Mouse (Mus musculus) forebrain, embryonic 15.5 days (tissue): ENCODE results near the gene Heatr6. TPM values are rescaled to one million over a fixed set of nuclear protein-coding genes. Genes with fewer than 3 reads are reported as not detected.

ENCODE experiments used
- ATAC-seq: fragments of 200-750 bp; cut with Nextera tagmentation; replicated peaks from 2 replicates; pipeline ENCODE4 v1.8.0; 2017; ENCODE audit warnings: mild to moderate bottlenecking, moderate TSS enrichment, moderate library complexity
- H3K27ac ChIP-seq: fragments of 300-500 bp; sonication (generic); replicated peaks from 2 replicates; pipeline ENCODE4 v1.5.1; 2015; ENCODE audit warnings: mild to moderate bottlenecking, inconsistent platforms
- H3K27me3 ChIP-seq: fragments of 300-500 bp; sonication (generic); 2 replicates; pipeline ENCODE4 v1.6.1; 2015; ENCODE audit warnings: inconsistent platforms
- H3K36me3 ChIP-seq: fragments of 300-500 bp; sonication (generic); 2 replicates; pipeline ENCODE4 v1.6.1; 2015; ENCODE audit warnings: mild to moderate bottlenecking, inconsistent platforms
- H3K4me1 ChIP-seq: fragments of 300-500 bp; sonication (generic); 2 replicates; pipeline ENCODE4 v1.6.1; 2015; ENCODE audit warnings: inconsistent platforms
- H3K4me2 ChIP-seq: fragments of 300-500 bp; sonication (generic); replicated peaks from 2 replicates; pipeline ENCODE4 v1.6.1; 2015; ENCODE audit warnings: mild to moderate bottlenecking, inconsistent platforms
- H3K4me3 ChIP-seq: fragments of 300-500 bp; sonication (generic); 2 replicates; pipeline ENCODE4 v1.5.1; 2015; ENCODE audit warnings: mild to moderate bottlenecking, inconsistent platforms
- H3K9ac ChIP-seq: fragments of 300-500 bp; sonication (generic); replicated peaks from 2 replicates; pipeline ENCODE4 v1.6.1; 2015; ENCODE audit warnings: mild to moderate bottlenecking, inconsistent platforms
- H3K9me3 ChIP-seq: fragments of 300-500 bp; sonication (generic); 2 replicates; pipeline ENCODE4 v1.6.1; 2016; ENCODE audit warnings: inconsistent platforms
- WGBS: fragments of 180-500 bp; shearing (Covaris S2); methylation state at CpG from one replicate; pipeline ENCODE4 v1.1.7; 2015; ENCODE audit warnings: mixed read lengths; 5-methylcytosine and 5-hydroxymethylcytosine counted together
- polyA plus RNA-seq: library from polyadenylated mRNA; unstranded; fragments of >200 nt; fragmentation: Nextera tagmentation; extraction: Ambion mirVana; gene quantifications from 2 replicates; pipeline ENCODE4 v1.2.1, GENCODE M21; 2015

The Heatr6 gene
- polyA plus RNA-seq, 1 experiment from 2014 or later, result 42.4 TPM

DNA sequence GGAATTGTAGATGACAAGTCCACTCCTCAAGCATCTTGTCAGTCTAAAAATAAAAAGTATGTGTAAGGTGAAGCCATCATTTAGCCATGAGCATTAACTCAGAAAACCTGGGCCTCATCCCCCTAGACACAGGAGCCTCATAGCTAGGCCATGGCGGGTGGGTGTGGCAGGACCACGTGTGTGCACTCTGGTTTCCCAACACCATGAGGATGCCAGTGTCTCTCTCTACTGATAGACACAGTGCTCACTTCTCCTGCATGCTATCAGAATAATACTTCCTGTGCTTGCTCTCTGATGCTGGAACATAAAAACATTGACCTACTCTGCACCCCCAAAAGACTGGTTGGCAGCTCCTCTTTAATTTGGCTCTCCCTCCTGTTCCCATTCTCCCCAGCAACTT is 17.6 kb upstream of the Heatr6 start:
- H3K4me3 ChIP-seq, result no peak overlapping the region
- no peak overlapping the region for H3K9ac ChIP-seq
- H3K36me3 ChIP-seq, result no peaks in the 10 kb centered on the region
- H3K27me3 ChIP-seq, result no peaks in the 10 kb centered on the region
- no peaks in the 10 kb centered on the region for H3K4me1 ChIP-seq
- WGBS, result 81% methylated on average over 2 of the region's 2 CpGs
- H3K9me3 ChIP-seq, result no peaks in the 10 kb centered on the region
- no peak for ATAC-seq
- no peak overlapping the region for H3K27ac ChIP-seq
- H3K4me2 ChIP-seq, result no peak overlapping the region

GRCm38 (mm10) chr11:83737109-83737558 is 16.4 kb upstream of the Heatr6 start:
- Histone ChIP-seq H3K4me3 (no peak overlapping the region), H3K36me3 (no peaks in the 10 kb centered on the region), H3K27me3 (peaks cover 9% of the 10 kb centered on the region; the same call in 1 of the 2 replicates), H3K27ac (no peak overlapping the region), H3K4me2 (no peak overlapping the region), H3K9me3 (no peaks in the 10 kb centered on the region), H3K9ac (no peak overlapping the region), H3K4me1 (no peaks in the 10 kb centered on the region)
- ATAC-seq, result no peak
- 82% methylated on average over 3 of the region's 3 CpGs for WGBS

- Histone ChIP-seq H3K4me3 (no peak overlapping the region), H3K27ac (no peak overlapping the region), H3K9ac (no peak overlapping the region), H3K27me3 (peaks cover 9% of the 10 kb centered on the region; the same call in 1 of the 2 replicates), H3K36me3 (no peaks in the 10 kb centered on the region), H3K4me2 (no peak overlapping the region), H3K9me3 (no peaks in the 10 kb centered on the region), H3K4me1 (no peaks in the 10 kb centered on the region)
- 27% methylated on average over 5 of the region's 5 CpGs for WGBS
- no peak for ATAC-seq
Measured at GRCm38 (mm10) chr11:83739241-83739640, 14.3 kb upstream of the Heatr6 start.

DNA sequence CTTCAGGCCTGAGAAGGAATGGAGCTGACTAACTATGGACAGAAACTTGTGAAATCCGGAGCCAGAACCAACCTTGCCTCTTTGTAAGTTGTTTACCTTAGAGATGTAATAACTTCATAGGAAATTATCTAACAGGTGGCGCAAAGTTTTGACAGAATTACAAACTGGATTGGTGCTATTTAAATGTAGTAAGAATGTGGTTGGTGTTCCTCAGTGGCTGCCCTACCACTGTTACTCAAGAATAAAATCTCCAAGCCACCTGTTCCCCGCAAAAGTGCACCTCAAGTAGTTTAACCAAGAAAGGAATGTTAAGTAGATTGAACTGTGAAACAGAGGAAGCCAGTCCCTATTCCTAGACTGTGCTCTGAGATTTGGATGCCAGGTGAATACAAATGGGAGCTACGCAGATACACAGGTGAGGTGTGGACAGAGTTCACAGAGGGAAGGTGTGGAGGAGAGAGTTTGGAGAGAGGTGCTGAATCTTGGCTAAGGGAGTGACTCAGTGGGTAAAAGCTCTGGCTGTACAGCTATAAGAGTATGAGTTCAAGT is 13.0 kb upstream of the Heatr6 start:
- Histone ChIP-seq H3K9me3 (no peaks in the 10 kb centered on the region), H3K4me1 (no peaks in the 10 kb centered on the region), H3K27ac (no peak overlapping the region), H3K27me3 (peaks cover 9% of the 10 kb centered on the region; the same call in 1 of the 2 replicates), H3K9ac (no peak overlapping the region), H3K4me3 (no peak overlapping the region), H3K36me3 (no peaks in the 10 kb centered on the region), H3K4me2 (no peak overlapping the region)
- ATAC-seq, result no peak
- 83% methylated on average over 4 of the region's 4 CpGs for WGBS

DNA sequence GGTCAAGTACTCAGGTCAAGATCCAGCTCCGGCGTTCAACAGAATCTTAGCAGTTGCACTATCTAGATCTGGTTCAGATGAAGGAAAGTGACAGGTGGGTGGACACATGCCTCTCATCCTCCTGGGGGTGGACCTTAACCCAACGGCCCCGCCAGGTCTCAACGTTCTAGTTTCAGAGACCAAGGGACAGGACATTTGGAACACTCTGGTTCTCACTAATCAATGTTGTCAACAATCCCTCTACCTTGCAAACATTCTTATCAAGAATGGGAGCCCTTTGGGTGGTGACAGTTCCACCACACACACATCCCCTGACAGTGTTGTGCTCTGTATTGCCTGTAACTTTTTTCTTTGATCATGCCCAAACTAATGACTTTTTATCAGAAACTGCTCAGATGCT is 11.7 kb upstream of the Heatr6 start:
- Histone ChIP-seq H3K27ac (no peak overlapping the region), H3K4me3 (no peak overlapping the region), H3K36me3 (no peaks in the 10 kb centered on the region), H3K9me3 (no peaks in the 10 kb centered on the region), H3K9ac (no peak overlapping the region), H3K27me3 (peaks cover 9% of the 10 kb centered on the region; the same call in 1 of the 2 replicates), H3K4me1 (no peaks in the 10 kb centered on the region), H3K4me2 (no peak overlapping the region)
- no peak for ATAC-seq
- WGBS, result 85% methylated on average over 5 of the region's 5 CpGs

DNA sequence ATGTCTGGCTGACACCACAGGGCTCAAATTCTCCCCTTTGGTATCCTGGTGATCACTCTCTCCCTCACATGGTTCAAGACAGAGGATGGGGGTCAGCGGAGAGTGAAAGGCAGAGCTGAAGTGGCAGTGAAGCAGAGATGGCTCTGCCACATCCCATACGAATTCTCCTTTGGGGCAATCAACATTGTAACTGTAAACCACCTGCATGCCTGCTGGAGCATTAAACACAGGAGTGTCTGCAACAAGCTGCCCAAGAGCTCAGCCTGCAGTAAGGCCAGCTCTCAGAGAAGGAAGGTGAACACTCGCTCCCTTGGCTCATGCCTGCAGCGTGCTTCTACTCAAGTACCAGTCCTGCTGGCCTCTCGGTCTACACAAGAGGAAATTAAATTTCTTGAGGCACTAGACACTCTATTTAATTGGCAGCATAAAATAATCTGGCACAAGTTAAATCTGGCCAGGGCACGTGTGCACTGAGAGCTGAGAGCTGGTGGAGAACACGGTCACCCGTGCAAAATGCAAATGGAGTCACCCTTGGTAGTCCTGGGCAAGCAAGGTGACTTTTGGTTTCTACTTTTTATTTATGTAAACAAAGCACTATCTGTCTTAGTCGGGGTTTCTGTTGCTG is 10.7 kb upstream of the Heatr6 start:
- Histone ChIP-seq H3K4me1 (no peaks in the 10 kb centered on the region), H3K36me3 (no peaks in the 10 kb centered on the region), H3K27me3 (peaks cover 13% of the 10 kb centered on the region; the same call in 1 of the 2 replicates), H3K4me2 (no peak overlapping the region), H3K27ac (no peak overlapping the region), H3K4me3 (no peak overlapping the region), H3K9ac (no peak overlapping the region), H3K9me3 (no peaks in the 10 kb centered on the region)
- 75% methylated on average over 9 of the region's 9 CpGs for WGBS
- ATAC-seq, result no peak

DNA sequence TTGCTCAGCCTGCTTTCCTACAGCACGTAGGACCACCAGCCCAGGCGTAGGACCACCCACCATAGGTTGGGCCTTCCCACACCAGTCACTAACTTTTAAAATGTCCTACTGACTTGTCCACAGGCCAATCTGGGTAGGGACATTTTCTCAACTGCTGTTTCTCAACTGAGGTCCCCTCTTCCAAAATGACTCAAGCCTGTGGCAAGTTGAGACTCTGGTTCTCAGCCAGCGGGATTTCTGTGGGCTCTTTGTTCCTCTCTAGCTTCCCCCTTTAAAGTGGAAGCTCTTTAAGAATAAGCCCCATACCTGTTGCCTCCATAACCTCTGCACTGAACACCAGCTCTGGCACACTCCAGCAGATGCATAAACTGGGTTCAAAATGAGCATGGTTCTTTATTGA is 10.0 kb upstream of the Heatr6 start:
- ATAC-seq, result no peak
- Histone ChIP-seq H3K4me1 (no peaks in the 10 kb centered on the region), H3K27ac (no peak overlapping the region), H3K4me3 (no peak overlapping the region), H3K9me3 (no peaks in the 10 kb centered on the region), H3K4me2 (no peak overlapping the region), H3K27me3 (peaks cover 19% of the 10 kb centered on the region; the same call in 1 of the 2 replicates), H3K36me3 (no peaks in the 10 kb centered on the region), H3K9ac (no peak overlapping the region)
- WGBS, result 77% methylated on average over 3 of the region's 3 CpGs

DNA sequence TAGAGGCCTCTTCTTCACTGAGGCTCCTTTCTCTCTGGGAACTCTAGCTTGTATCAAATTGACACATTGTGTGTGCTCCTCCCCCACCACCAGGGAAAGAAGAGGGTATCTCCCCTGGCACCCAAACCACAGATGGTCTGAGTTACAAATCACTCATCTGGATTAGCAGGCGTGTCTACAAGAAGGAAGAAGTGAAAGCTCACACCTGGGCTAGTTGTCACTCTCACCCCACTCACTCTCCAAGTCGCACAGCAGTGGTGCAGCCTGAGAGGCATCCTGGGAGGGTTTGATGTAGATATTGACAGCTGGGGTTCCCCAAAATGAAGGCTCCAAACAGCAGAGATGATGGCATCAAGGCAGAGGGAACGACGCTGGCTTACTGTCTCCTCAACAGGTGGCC is 7.3 kb upstream of the Heatr6 start:
- Histone ChIP-seq H3K4me2 (no peak overlapping the region), H3K27me3 (peaks cover 18% of the 10 kb centered on the region; the same call in 1 of the 2 replicates), H3K4me1 (no peaks in the 10 kb centered on the region), H3K9me3 (no peaks in the 10 kb centered on the region), H3K4me3 (no peak overlapping the region), H3K36me3 (no peaks in the 10 kb centered on the region), H3K9ac (no peak overlapping the region), H3K27ac (no peak overlapping the region)
- no peak for ATAC-seq
- 81% methylated on average over 4 of the region's 4 CpGs for WGBS

- H3K27me3 ChIP-seq, result peaks cover 20% of the 10 kb centered on the region; the same call in 1 of the 2 replicates
- WGBS, result 81% methylated on average over 5 of the region's 5 CpGs
- no peaks in the 10 kb centered on the region for H3K4me1 ChIP-seq
- H3K9ac ChIP-seq, result no peak within 1 kb of the TSS
- no peak within 1 kb of the TSS for H3K4me3 ChIP-seq
- H3K4me2 ChIP-seq, result no peak within 1 kb of the TSS
- H3K36me3 ChIP-seq, result no peaks in the 10 kb centered on the region
- H3K27ac ChIP-seq, result no peak within 1 kb of the TSS
- no peak for ATAC-seq
- no peaks in the 10 kb centered on the region for H3K9me3 ChIP-seq
Measured at GRCm38 (mm10) chr11:83746681-83747080, 6.8 kb upstream of the Heatr6 start, which contains the start of gene Wfdc21. Gene Wfdc21 (plus strand): TSS chr11:83746940.

DNA sequence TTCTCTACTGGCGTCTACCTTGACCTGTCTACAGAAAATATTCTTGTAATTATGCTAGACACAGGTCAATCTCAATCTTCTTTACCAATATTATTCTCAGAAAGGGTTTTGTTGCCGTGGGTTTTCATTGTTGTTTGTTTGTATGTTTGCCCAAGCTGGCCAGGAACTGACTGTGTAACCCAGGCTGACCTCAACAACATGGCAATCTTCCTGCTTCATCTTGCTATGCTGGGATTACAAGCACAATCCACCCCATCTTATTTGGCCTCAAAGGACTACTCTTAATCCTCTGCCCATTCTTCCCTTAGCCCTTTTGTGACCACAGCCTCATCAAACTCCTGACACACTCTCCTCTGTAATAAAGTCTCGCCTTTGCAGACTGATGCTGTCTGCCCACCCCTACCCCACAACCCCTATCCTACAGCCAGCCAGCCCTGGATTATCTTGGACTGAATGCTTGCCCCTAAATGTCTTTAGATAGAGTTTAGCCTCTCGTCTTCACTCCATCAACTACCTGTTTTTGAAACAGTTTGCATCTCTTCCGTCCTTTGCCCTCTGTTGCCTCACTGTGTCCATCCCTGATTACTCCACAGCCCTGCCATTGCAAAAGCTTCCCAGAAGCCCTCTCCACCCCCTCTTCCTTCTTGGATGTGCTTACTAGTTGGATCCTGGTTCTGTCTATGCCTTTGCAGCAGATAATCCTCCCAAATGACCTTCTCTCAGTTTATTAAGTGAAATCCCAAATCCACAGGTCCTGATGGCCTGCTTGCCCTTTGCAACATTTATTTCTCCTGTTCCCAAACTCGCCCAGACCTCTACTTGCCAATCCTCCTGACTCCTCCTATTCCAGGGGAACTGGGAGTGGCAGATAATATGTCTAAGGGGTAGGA is 5.9 kb upstream of the Heatr6 start:
- ATAC-seq, result no peak
- WGBS, result 68% methylated on average over 6 of the region's 6 CpGs
- no peak overlapping the region for H3K27ac ChIP-seq

GRCm38 (mm10) chr11:83754227-83754626 is 731 bp downstream of the Heatr6 start:
- ATAC-seq, result peak; percentile 49
- peaks cover 24% of the 10 kb centered on the region for H3K4me1 ChIP-seq
- peak overlapping the region; percentile 56 for H3K4me2 ChIP-seq
- H3K4me3 ChIP-seq, result peak overlapping the region; percentile 92
- H3K9me3 ChIP-seq, result no peaks in the 10 kb centered on the region
- H3K27me3 ChIP-seq, result peaks cover 12% of the 10 kb centered on the region; the same call in 1 of the 2 replicates
- H3K27ac ChIP-seq, result peak overlapping the region; percentile 93
- 3% methylated on average over 8 of the region's 8 CpGs for WGBS
- peaks cover 34% of the 10 kb centered on the region for H3K36me3 ChIP-seq
- peak overlapping the region; percentile 93 for H3K9ac ChIP-seq

More for the DNA sequence above, 5.9 kb upstream of the Heatr6 start:
- H3K4me1 ChIP-seq, result no peaks in the 10 kb centered on the region
- no peaks in the 10 kb centered on the region for H3K36me3 ChIP-seq
- no peak overlapping the region for H3K9ac ChIP-seq
- H3K4me3 ChIP-seq, result no peak overlapping the region
- no peaks in the 10 kb centered on the region for H3K9me3 ChIP-seq
- H3K27me3 ChIP-seq, result peaks cover 24% of the 10 kb centered on the region; the same call in 1 of the 2 replicates
- H3K4me2 ChIP-seq, result no peak overlapping the region

DNA sequence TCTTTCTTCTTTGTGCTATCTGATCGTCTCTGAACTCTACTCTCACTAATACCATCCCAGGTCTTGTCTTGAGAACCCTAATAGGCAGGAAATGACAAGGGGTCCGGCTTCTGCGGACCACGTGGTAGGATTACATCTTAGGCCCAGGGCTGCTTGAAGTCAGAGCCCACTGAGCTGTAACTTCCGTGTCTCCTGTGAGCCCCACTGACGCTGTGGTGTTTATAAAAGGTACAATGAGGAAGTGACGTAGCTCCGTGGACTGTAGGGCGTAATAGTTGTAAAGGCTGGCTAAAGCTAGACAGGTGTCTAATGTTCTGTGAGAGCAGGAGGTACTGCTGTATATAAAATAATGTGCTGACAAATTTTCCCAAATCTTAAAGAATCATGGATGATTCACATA is 13.8 kb downstream of the Heatr6 start:
- Histone ChIP-seq H3K36me3 (peaks cover 94% of the 10 kb centered on the region), H3K9me3 (no peaks in the 10 kb centered on the region), H3K4me1 (no peaks in the 10 kb centered on the region), H3K27ac (no peak overlapping the region), H3K4me3 (no peak overlapping the region), H3K9ac (no peak overlapping the region), H3K27me3 (no peaks in the 10 kb centered on the region), H3K4me2 (no peak overlapping the region)
- ATAC-seq, result no peak
- WGBS, result 93% methylated on average over 9 of the region's 9 CpGs
